Mouse (Mus musculus): ENCODE measurements around the gene Mgat3. TPM values are rescaled to one million over a fixed set of nuclear protein-coding genes. Genes with fewer than 3 reads are reported as not detected.
A peak's percentile ranks its signal among the peaks of the same experiment; 100 is the strongest.

Gene Mgat3
- polyA plus RNA-seq, 1 experiment from 2014 or later: 14.6 TPM

- H3K9ac ChIP-seq: no peak overlapping the region
- no peak overlapping the region for H3K4me3 ChIP-seq
- no peaks in the 10 kb centered on the region for H3K9me3 ChIP-seq
- H3K27me3 ChIP-seq: no peaks in the 10 kb centered on the region
- WGBS: 93% methylated on average over 10 of the region's 10 CpGs
- no peak overlapping the region for H3K27ac ChIP-seq (replicated peaks)
- H3K4me2 ChIP-seq: no peak overlapping the region
- 0 out of 2 replicates have a peak, but pooled peaks cover 2% of the 10 kb centered on the region for H3K4me1 ChIP-seq (replicated peaks)
- peaks cover 94% of the 10 kb centered on the region for H3K36me3 ChIP-seq
- no peak for ATAC-seq (ENCODE audit: low read depth)
Observed at GRCm38 (mm10) chr15:80152663-80153062, 20.9 kb upstream of the Mgat3 start.

- Histone ChIP-seq H3K4me3 (no peak overlapping the region), H3K27me3 (no peaks in the 10 kb centered on the region), H3K27ac (replicated peaks) (no peak overlapping the region), H3K9me3 (no peaks in the 10 kb centered on the region), H3K4me2 (no peak overlapping the region), H3K36me3 (peaks cover 97% of the 10 kb centered on the region), H3K4me1 (replicated peaks) (no peaks in the 10 kb centered on the region), H3K9ac (no peak overlapping the region)
- WGBS: 81% methylated on average over 11 of the region's 11 CpGs
- ATAC-seq (ENCODE audit: low read depth): no peak
Observed at GRCm38 (mm10) chr15:80153757-80154156, 19.8 kb upstream of the Mgat3 start.

GRCm38 (mm10) chr15:80155707-80156106, 17.8 kb upstream of the Mgat3 start:
- H3K4me2 ChIP-seq: no peak overlapping the region
- H3K9me3 ChIP-seq: no peaks in the 10 kb centered on the region
- WGBS: 96% methylated on average over 8 of the region's 8 CpGs
- no peak overlapping the region for H3K4me3 ChIP-seq
- H3K4me1 ChIP-seq (replicated peaks): peaks cover 6% of the 10 kb centered on the region; the same call in 1 of the 2 replicates
- peaks cover 98% of the 10 kb centered on the region for H3K36me3 ChIP-seq
- H3K27me3 ChIP-seq: no peaks in the 10 kb centered on the region
- no peak overlapping the region for H3K9ac ChIP-seq
- no peak overlapping the region for H3K27ac ChIP-seq (replicated peaks)
- ATAC-seq (ENCODE audit: low read depth): no peak

GRCm38 (mm10) chr15:80157197-80157943, 16.2 kb upstream of the Mgat3 start:
- Histone ChIP-seq H3K4me3 (no peak overlapping the region), H3K36me3 (peaks cover 99% of the 10 kb centered on the region), H3K9me3 (no peaks in the 10 kb centered on the region), H3K9ac (no peak overlapping the region), H3K27ac (replicated peaks) (no peak overlapping the region), H3K4me1 (replicated peaks) (peaks cover 6% of the 10 kb centered on the region; the same call in 1 of the 2 replicates), H3K27me3 (no peaks in the 10 kb centered on the region), H3K4me2 (no peak overlapping the region)
- WGBS: 93% methylated on average over 22 of the region's 22 CpGs
- no peak for ATAC-seq (ENCODE audit: low read depth)

GRCm38 (mm10) chr15:80158001-80158706, 15.4 kb upstream of the Mgat3 start:
- Histone ChIP-seq H3K36me3 (peaks cover 97% of the 10 kb centered on the region), H3K9ac (no peak overlapping the region), H3K4me3 (no peak overlapping the region), H3K9me3 (no peaks in the 10 kb centered on the region), H3K4me2 (no peak overlapping the region), H3K27me3 (no peaks in the 10 kb centered on the region), H3K4me1 (replicated peaks) (peaks cover 6% of the 10 kb centered on the region; the same call in 1 of the 2 replicates), H3K27ac (replicated peaks) (no peak overlapping the region)
- WGBS: 86% methylated on average over 5 of the region's 5 CpGs
- no peak for ATAC-seq (ENCODE audit: low read depth)

- Histone ChIP-seq H3K4me2 (no peak overlapping the region), H3K4me1 (replicated peaks) (peaks cover 8% of the 10 kb centered on the region; the same call in 1 of the 2 replicates), H3K27me3 (no peaks in the 10 kb centered on the region), H3K4me3 (no peak overlapping the region), H3K9ac (no peak overlapping the region), H3K36me3 (peaks cover 91% of the 10 kb centered on the region), H3K27ac (replicated peaks) (no peak overlapping the region), H3K9me3 (no peaks in the 10 kb centered on the region)
- 65% methylated on average over 4 of the region's 4 CpGs for WGBS
- no peak for ATAC-seq (ENCODE audit: low read depth)
Observed at GRCm38 (mm10) chr15:80158707-80159090, 14.8 kb upstream of the Mgat3 start.

GRCm38 (mm10) chr15:80159286-80159901, 14.1 kb upstream of the Mgat3 start:
- Histone ChIP-seq H3K4me3 (no peak overlapping the region), H3K27ac (replicated peaks) (peak overlapping the region; percentile 52), H3K9ac (0 out of 2 replicates have a peak overlapping the region, but pooled peaks have one; percentile 22), H3K9me3 (no peaks in the 10 kb centered on the region), H3K4me2 (no peak overlapping the region), H3K4me1 (replicated peaks) (peaks cover 8% of the 10 kb centered on the region; the same call in 1 of the 2 replicates), H3K36me3 (peaks cover 84% of the 10 kb centered on the region), H3K27me3 (no peaks in the 10 kb centered on the region)
- whole genome bisulfite sequencing: 58% methylated on average over 8 of the region's 8 CpGs
- ATAC-seq (ENCODE audit: low read depth): no peak

- no peak for ATAC-seq (ENCODE audit: low read depth)
- Histone ChIP-seq H3K27ac (replicated peaks) (peak overlapping the region; percentile 52; the same call in 1 of the 2 replicates), H3K4me2 (no peak overlapping the region), H3K27me3 (no peaks in the 10 kb centered on the region), H3K9ac (no peak overlapping the region), H3K4me1 (replicated peaks) (peaks cover 8% of the 10 kb centered on the region; the same call in 1 of the 2 replicates), H3K9me3 (no peaks in the 10 kb centered on the region), H3K4me3 (no peak overlapping the region), H3K36me3 (peaks cover 76% of the 10 kb centered on the region)
- 90% methylated on average over 13 of the region's 13 CpGs for WGBS
Observed at GRCm38 (mm10) chr15:80160223-80160622, 13.3 kb upstream of the Mgat3 start.

- H3K27ac ChIP-seq (replicated peaks): no peak overlapping the region
- peaks cover 71% of the 10 kb centered on the region for H3K36me3 ChIP-seq
- H3K9me3 ChIP-seq: no peaks in the 10 kb centered on the region
- H3K4me1 ChIP-seq (replicated peaks): peaks cover 8% of the 10 kb centered on the region; the same call in 1 of the 2 replicates
- no peaks in the 10 kb centered on the region for H3K27me3 ChIP-seq
- WGBS: 84% methylated on average over 4 of the region's 4 CpGs
- no peak overlapping the region for H3K4me3 ChIP-seq
- no peak overlapping the region for H3K4me2 ChIP-seq
- ATAC-seq (ENCODE audit: low read depth): no peak
- H3K9ac ChIP-seq: no peak overlapping the region
Observed at GRCm38 (mm10) chr15:80160726-80161125, 12.8 kb upstream of the Mgat3 start.

GRCm38 (mm10) chr15:80161199-80161598, 12.3 kb upstream of the Mgat3 start:
- Histone ChIP-seq H3K4me1 (replicated peaks) (peaks cover 8% of the 10 kb centered on the region; the same call in 1 of the 2 replicates), H3K4me3 (no peak overlapping the region), H3K9me3 (no peaks in the 10 kb centered on the region), H3K9ac (no peak overlapping the region), H3K4me2 (no peak overlapping the region), H3K27me3 (no peaks in the 10 kb centered on the region), H3K27ac (replicated peaks) (no peak overlapping the region), H3K36me3 (peaks cover 66% of the 10 kb centered on the region)
- 82% methylated on average over 3 of the region's 3 CpGs for WGBS
- ATAC-seq (ENCODE audit: low read depth): no peak

- H3K27ac ChIP-seq (replicated peaks): no peak overlapping the region
- no peak overlapping the region for H3K9ac ChIP-seq
- 92% methylated on average over 4 of the region's 4 CpGs for WGBS
- no peak for ATAC-seq (ENCODE audit: low read depth)
- H3K9me3 ChIP-seq: no peaks in the 10 kb centered on the region
- no peak overlapping the region for H3K4me3 ChIP-seq
- H3K4me1 ChIP-seq (replicated peaks): peaks cover 8% of the 10 kb centered on the region; the same call in 1 of the 2 replicates
- H3K4me2 ChIP-seq: no peak overlapping the region
- H3K27me3 ChIP-seq: no peaks in the 10 kb centered on the region
- H3K36me3 ChIP-seq: peaks cover 53% of the 10 kb centered on the region
Observed at GRCm38 (mm10) chr15:80162401-80162964, 11.0 kb upstream of the Mgat3 start.

- H3K4me3 ChIP-seq: no peak overlapping the region
- H3K9me3 ChIP-seq: no peaks in the 10 kb centered on the region
- no peak overlapping the region for H3K4me2 ChIP-seq
- H3K27ac ChIP-seq (replicated peaks): no peak overlapping the region
- H3K9ac ChIP-seq: no peak overlapping the region
- peaks cover 45% of the 10 kb centered on the region for H3K36me3 ChIP-seq
- 81% methylated on average over 11 of the region's 11 CpGs for WGBS
- H3K4me1 ChIP-seq (replicated peaks): peaks cover 8% of the 10 kb centered on the region; the same call in 1 of the 2 replicates
- H3K27me3 ChIP-seq: no peaks in the 10 kb centered on the region
- ATAC-seq (ENCODE audit: low read depth): no peak
Observed at GRCm38 (mm10) chr15:80163274-80163673, 10.2 kb upstream of the Mgat3 start.
